Mouse (Mus musculus) heart, postnatal 14 days (tissue): ENCODE measurements around the gene Tmem140. TPM values are rescaled to one million over a fixed set of nuclear protein-coding genes. Genes with fewer than 3 reads are reported as not detected.

Experiments used
- DNase-seq, 2 experiments: peaks; one replicate each; pipeline ENCODE4 v3.0.0; 2021 to 2022
- intact Hi-C: fragments of 180-260 bp; cut with DNase I; formaldehyde crosslinking; loops from one replicate; pipeline ENCODE4 v1.15.1; 2025
- total RNA-seq, 2 experiments: library from RNA; stranded (reverse); gene quantifications; 2 replicates each; pipeline ENCODE4 v1.2.3; 2021

Tmem140 gene
- total RNA-seq, 2 experiments from 2014 or later: 19.4 to 28.1 TPM

GRCm38 (mm10) chr6:34904361-34904760, 41.4 kb downstream of the Tmem140 start:
- DNase-seq: no peak
- intact Hi-C loops: no loop called here

- no peak for DNase-seq
- intact Hi-C loops: no loop called here
These were observed 43.2 kb downstream of the Tmem140 start for GRCm38 (mm10) chr6:34906125-34906524.

- intact Hi-C loops: no loop called here
These were observed 43.7 kb downstream of the Tmem140 start for GRCm38 (mm10) chr6:34906661-34907060.

GRCm38 (mm10) chr6:34907121-34907614, 44.2 kb downstream of the Tmem140 start:
- DNase-seq: no peak
- intact Hi-C loops: no loop called here

More at GRCm38 (mm10) chr6:34906661-34907060, 43.7 kb downstream of the Tmem140 start:
- no peak for DNase-seq

- intact Hi-C loops: no loop called here
- no peak for DNase-seq
These were observed 44.8 kb downstream of the Tmem140 start for GRCm38 (mm10) chr6:34907696-34908260.

- intact Hi-C loops: no loop called here
These were observed 46.8 kb downstream of the Tmem140 start for GRCm38 (mm10) chr6:34909631-34910345.

GRCm38 (mm10) chr6:34910371-34911219, 47.6 kb downstream of the Tmem140 start, which contains the start of gene Wdr91:
Wdr91 (minus strand) TSS chr6:34910876.
- peak; percentile 96 to 97 for DNase-seq
- intact Hi-C loops: no loop called here

More at GRCm38 (mm10) chr6:34909631-34910345, 46.8 kb downstream of the Tmem140 start:
- no peak for DNase-seq

GRCm38 (mm10) chr6:34913341-34914040, 50.5 kb downstream of the Tmem140 start:
- intact Hi-C loops: no loop called here

GRCm38 (mm10) chr6:34914462-34914861, 51.5 kb downstream of the Tmem140 start:
- intact Hi-C loops: no loop called here
- DNase-seq: no peak

More at GRCm38 (mm10) chr6:34913341-34914040, 50.5 kb downstream of the Tmem140 start:
- no peak for DNase-seq

- DNase-seq: no peak
- intact Hi-C loops: loop anchor here (5.0 kb wide), 1 partner anchor 157 kb away; no protein-coding TSS in a partner anchor
These were observed 56.2 kb downstream of the Tmem140 start for GRCm38 (mm10) chr6:34919146-34919545.

- DNase-seq: no peak
- intact Hi-C loops: loop anchor here (5.0 to 10.0 kb wide), 3 partner anchors 143 to 625 kb away; no protein-coding TSS in a partner anchor
These were observed 57.0 kb downstream of the Tmem140 start, which contains the start of gene Stra8 for GRCm38 (mm10) chr6:34919956-34920355. Stra8 (plus strand) TSS chr6:34920163.

GRCm38 (mm10) chr6:34920631-34921030, 57.7 kb downstream of the Tmem140 start:
- intact Hi-C loops: loop anchor here (5.0 to 10.0 kb wide), 2 partner anchors 143 to 626 kb away; no protein-coding TSS in a partner anchor
- DNase-seq: no peak

GRCm38 (mm10) chr6:34921941-34922340, 59.0 kb downstream of the Tmem140 start:
- intact Hi-C loops: loop anchor here (2.0 to 10.0 kb wide), 3 partner anchors 41 to 627 kb away; no protein-coding TSS in a partner anchor
- peak; percentile 48 to 65 for DNase-seq

Other genes with a start within 250 kb of the Tmem140 start
- gene Agbl3, start 82.7 kb upstream of the Tmem140 start, total RNA-seq: 1 to 10 TPM; 4.6 to 5.9 TPM
- 1 to 10 TPM; 5.9 to 7.1 TPM for gene Cyren, start 14.9 kb downstream of the Tmem140 start, total RNA-seq
- gene Wdr91, start 47.7 kb downstream of the Tmem140 start, total RNA-seq: 10 to 100 TPM; 13.3 to 15.9 TPM
- not detected for gene Stra8, start 57.0 kb downstream of the Tmem140 start, total RNA-seq
- under 1 TPM; 0.61 to 0.69 TPM for gene Slc23a4, start 125.3 kb downstream of the Tmem140 start, total RNA-seq